Mouse (Mus musculus) C2C12 (cell line): ENCODE measurements around the gene 4930558C23Rik. TPM values are rescaled to one million over a fixed set of nuclear protein-coding genes. Genes with fewer than 3 reads are reported as not detected.
"Not testable (repeated sequence)": the region's sequence is repeated elsewhere in the genome, so short reads cannot be mapped to it uniquely, and the experiment has no call there.

Source experiments
- H3K27me3 ChIP-seq: one replicate; pipeline ENCODE4 v1.6.1; 2011; ENCODE audit not compliant: control insufficient read depth, insufficient read depth, insufficient read length
- H3K36me3 ChIP-seq: one replicate; pipeline ENCODE4 v1.6.1; 2011; ENCODE audit not compliant: control insufficient read depth, insufficient read depth
- H3K4me3 ChIP-seq: one replicate; pipeline ENCODE4 v1.5.1; 2011; ENCODE audit warnings: mild to moderate bottlenecking, control low read depth; ENCODE audit not compliant: poor library complexity, insufficient read depth, severe bottlenecking
- H3K79me2 ChIP-seq: one replicate; pipeline ENCODE4 v1.6.1; 2011; ENCODE audit not compliant: control insufficient read depth, insufficient read depth
- H3K79me3 ChIP-seq: one replicate; pipeline ENCODE4 v1.6.1; 2011; ENCODE audit warnings: low read depth, control low read depth
- H3ac ChIP-seq: one replicate; pipeline ENCODE3; 2011; ENCODE audit warnings: low read depth; ENCODE audit not compliant: control insufficient read depth, insufficient read length
- CEBPB ChIP-seq: IDR thresholded peaks from one replicate; pipeline ENCODE4 v1.6.1; 2011; ENCODE audit warnings: low read depth, mild to moderate bottlenecking, control low read depth, moderate library complexity
- CTCF ChIP-seq: IDR thresholded peaks from one replicate; pipeline ENCODE4 v1.5.1; 2011; ENCODE audit not compliant: control insufficient read depth, insufficient read depth, insufficient read length
- FOSL1 ChIP-seq: IDR thresholded peaks from one replicate; pipeline ENCODE4 v1.8.0; 2011; ENCODE audit warnings: mild to moderate bottlenecking, low read length; ENCODE audit not compliant: poor library complexity, insufficient read depth, severe bottlenecking
- MAX ChIP-seq: IDR thresholded peaks from one replicate; pipeline ENCODE4 v1.6.1; 2011; ENCODE audit warnings: mild to moderate bottlenecking, control low read depth
- MYOD1 ChIP-seq: IDR thresholded peaks from one replicate; pipeline ENCODE4 v1.6.1; 2011; ENCODE audit warnings: low read depth; ENCODE audit not compliant: control insufficient read depth, insufficient read length
- MYOG ChIP-seq: IDR thresholded peaks from one replicate; pipeline ENCODE4 v1.6.1; 2011; ENCODE audit not compliant: control insufficient read depth, insufficient read length; ENCODE audit errors: extremely low read depth
- USF1 ChIP-seq: IDR thresholded peaks from one replicate; pipeline ENCODE4 v1.6.1; 2011; ENCODE audit warnings: low read depth, mild to moderate bottlenecking, control low read depth, moderate library complexity
- polyA plus RNA-seq: library from polyadenylated mRNA; unstranded; fragments of >200 nt; fragmentation: generic; extraction: Trizol; gene quantifications from one replicate; pipeline ENCODE4 v1.2.1, GENCODE M21; 2012; ENCODE audit warnings: missing spikeins

Gene 4930558C23Rik
- polyA plus RNA-seq, 1 experiment: not detected

DNA sequence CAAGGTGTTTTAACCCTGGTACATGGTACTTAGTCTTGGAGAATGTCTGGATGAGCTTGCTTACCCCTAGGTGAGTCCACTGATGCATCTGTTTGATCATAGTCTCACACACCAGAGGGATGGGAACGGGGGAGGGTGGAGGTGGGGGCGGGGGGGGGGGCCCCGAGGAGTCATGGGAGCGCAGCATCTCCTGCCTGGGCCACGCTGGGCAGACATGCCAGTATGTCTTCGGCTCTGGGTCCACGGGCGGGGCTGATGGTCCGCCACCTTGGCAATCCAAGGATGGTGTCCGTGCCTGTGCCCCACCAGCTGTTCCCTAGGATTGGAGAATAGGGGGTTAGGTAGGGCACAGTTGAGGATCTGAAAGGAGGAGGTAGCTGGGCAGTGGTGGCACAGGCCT is 29.4 kb downstream of the 4930558C23Rik start:
- no peak for TF ChIP-seq MAX
- H3K4me3 ChIP-seq: no peak overlapping the region

DNA sequence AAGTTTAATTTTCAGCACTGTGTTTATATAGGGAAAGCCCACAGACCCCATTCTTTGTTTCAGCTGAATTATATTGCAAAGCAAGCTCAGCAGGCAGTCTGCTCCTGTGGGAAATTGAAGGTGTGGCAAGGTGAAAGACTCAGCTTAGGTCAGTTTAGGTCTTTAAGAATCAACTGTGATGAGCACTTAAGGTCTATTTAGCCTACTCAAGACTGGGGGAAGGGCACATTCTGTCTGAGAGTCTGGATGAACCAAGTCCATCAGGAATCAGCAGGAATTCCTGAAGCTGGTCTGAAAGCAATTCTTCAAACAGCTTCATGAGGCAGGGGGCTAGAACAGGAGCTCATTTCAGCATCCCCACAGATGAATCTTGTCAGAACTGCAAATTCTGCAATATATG is 32.5 kb downstream of the 4930558C23Rik start:
- no peak for TF ChIP-seq FOSL1
- Histone ChIP-seq H3K79me2 (no peaks in the 10 kb centered on the region), H3K36me3 (no peaks in the 10 kb centered on the region), H3K27me3 (no peaks in the 10 kb centered on the region), H3K79me3 (no peaks in the 10 kb centered on the region), H3K4me3 (no peak overlapping the region), H3ac (no peak overlapping the region)

More for the DNA sequence above, 29.4 kb downstream of the 4930558C23Rik start:
- Histone ChIP-seq H3K36me3 (no peaks in the 10 kb centered on the region), H3ac (no peak overlapping the region), H3K79me2 (no peaks in the 10 kb centered on the region), H3K27me3 (no peaks in the 10 kb centered on the region), H3K79me3 (no peaks in the 10 kb centered on the region)

DNA sequence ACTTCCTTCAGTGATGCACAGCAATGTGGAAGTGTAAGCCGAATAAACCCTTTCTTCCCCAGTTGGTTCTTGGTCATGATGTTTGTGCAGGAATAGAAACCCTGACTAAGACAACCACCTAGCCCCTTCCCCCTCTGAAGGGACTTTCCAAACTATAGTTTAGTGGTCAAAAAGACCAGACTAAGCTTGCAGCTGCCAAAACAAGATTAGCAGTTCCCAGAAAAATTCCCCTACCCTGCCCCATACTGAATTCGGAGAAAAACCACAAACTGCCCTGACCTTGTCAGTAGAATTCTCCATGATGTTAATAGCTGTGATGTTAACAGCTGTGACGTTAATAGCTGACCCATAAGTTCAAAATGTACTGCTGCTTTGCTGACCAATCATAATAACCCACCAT is 42.4 kb downstream of the 4930558C23Rik start:
- not testable (repeated sequence) for H3K79me3 ChIP-seq, H3ac ChIP-seq, H3K27me3 ChIP-seq, H3K36me3 ChIP-seq, H3K4me3 ChIP-seq
- peaks cover 15% of the 10 kb centered on the region for H3K79me2 ChIP-seq
- peak; percentile 23 for TF ChIP-seq MYOD1

DNA sequence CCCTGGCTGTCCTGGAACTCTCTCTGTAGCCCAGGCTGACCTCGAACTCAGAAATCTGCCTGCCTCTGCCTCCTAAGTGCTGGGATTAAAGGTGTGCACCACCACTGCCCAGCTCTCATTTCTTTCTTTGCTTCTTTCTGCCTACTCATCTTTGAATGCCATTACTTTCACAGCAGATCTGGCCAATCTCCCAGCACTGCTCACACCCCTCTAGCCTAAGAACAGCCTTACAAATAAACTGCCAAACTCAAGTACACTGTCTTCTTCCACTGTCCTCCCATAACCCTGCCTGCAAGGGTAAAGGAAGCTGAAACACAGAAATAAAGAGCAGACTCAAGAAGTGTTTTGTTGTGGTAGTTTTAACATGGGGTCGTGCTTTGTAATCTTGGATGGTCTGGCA is 44.9 kb downstream of the 4930558C23Rik start:
- Histone ChIP-seq H3K79me2 (peaks cover 38% of the 10 kb centered on the region), H3K27me3 (no peaks in the 10 kb centered on the region), H3ac (no peak overlapping the region), H3K79me3 (peaks cover 5% of the 10 kb centered on the region), H3K4me3 (no peak overlapping the region), H3K36me3 (peaks cover 18% of the 10 kb centered on the region)
- TF ChIP-seq CTCF: no peak
- no peak for TF ChIP-seq MAX
- TF ChIP-seq CEBPB: no peak
- no peak for TF ChIP-seq USF1
- no peak for TF ChIP-seq FOSL1
- TF ChIP-seq MYOG: no peak
- no peak for TF ChIP-seq MYOD1

DNA sequence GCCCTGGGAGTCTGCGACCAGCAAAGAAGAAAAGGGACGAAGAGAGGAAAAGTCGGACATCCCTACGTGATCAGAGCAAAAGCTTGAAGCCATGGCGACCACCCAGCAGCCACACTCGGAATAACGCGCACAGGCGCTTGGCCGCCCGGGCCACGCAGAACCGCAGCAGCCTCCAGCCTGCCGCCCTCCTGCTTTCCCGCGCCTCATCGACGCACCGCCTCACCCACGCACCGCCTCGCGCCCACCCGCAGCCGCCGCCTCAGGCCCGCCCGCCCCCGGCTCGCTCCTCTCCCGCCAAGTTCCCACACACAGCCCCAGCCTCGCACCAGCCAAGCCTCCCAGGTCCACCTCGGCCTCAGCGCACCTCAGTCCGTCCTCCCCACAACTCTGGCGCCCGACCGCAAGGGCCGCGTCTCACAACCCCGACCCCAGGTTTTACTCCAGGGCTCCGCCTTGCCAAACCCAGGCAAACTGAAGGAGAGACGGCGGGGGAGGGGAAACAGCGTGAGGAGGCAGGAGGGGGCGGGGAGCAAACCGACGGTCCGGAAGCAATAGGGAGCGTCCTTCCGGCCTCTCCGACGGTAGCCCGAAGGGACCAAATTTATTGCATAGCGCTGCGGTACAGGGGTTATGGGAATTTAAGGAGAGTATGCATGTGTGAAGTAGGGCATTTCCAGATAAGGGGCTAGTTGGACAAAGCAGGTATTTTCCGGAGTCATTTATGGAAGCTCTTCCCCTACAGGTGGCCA is 45.8 kb downstream of the 4930558C23Rik start, which contains the start of gene Setdb1:
Gene Setdb1 (minus strand): TSS at position 502 of the 749 bp plus-strand sequence.
- Histone ChIP-seq H3K4me3 (peak within 1 kb of the TSS; percentile 42), H3K79me2 (peaks cover 42% of the 10 kb centered on the region), H3K36me3 (peaks cover 26% of the 10 kb centered on the region), H3ac (peak within 1 kb of the TSS; percentile 41)
- not testable (repeated sequence) for H3K27me3 ChIP-seq, H3K79me3 ChIP-seq
- TF ChIP-seq MAX: peak; percentile 46

DNA sequence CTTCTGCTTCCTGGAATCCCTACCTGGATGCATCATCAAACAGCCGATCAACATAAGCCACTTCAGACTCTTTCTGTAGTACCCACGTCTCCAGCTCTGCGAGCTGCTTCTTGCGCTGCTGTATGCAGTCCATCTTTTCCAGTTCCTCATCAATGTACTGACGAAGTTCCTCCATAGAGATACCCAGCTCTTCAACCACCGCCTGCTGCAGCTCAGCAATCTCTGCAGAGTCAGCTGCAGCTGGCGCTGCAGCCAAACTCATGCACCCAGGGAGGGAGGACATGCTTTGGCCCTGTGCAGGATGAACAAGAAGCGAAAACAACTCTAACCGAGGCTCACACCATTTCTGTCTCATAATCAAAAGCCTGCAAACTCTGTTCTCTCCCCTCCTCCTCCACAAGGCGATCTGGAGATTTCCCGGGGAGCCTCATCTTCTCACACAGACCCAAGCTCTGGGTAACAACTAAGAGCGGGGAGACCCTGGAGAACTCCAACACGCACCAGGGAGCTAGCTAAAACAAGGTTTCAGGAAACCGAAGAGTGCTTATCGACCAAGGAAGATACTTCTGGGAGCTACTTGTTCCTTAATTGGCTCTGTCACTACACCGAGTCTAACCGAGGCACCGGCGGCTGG is 46.6 kb downstream of the 4930558C23Rik start:
- peak overlapping the region; percentile 42 for H3K4me3 ChIP-seq
- not testable (repeated sequence) for H3K27me3 ChIP-seq, H3ac ChIP-seq, H3K79me3 ChIP-seq
- H3K79me2 ChIP-seq: peaks cover 42% of the 10 kb centered on the region
- peaks cover 30% of the 10 kb centered on the region for H3K36me3 ChIP-seq

DNA sequence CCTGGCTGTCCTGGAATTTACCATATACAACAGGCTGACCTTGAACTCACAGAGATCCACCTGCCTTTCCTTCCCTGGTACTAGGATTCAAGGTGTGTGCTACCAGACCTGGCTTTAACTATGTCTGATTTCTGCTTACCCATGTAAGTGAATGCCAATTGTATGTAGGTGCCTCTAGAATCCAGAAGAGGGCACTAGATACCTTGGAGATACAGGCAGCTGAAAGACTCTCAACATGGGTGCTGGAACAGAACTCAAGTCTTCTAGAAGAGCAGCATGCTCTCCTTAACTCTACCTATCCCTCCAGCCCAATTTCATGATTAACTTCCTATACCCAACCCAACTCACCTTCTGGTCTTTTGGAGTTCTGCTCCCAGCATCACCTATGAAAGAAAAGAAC is 53.1 kb downstream of the 4930558C23Rik start:
- no peak for TF ChIP-seq MYOG
- TF ChIP-seq FOSL1: no peak
- TF ChIP-seq CEBPB: no peak
- no peak for TF ChIP-seq USF1
- TF ChIP-seq CTCF: no peak
- no peak for TF ChIP-seq MYOD1
- TF ChIP-seq MAX: no peak
- peaks cover 78% of the 10 kb centered on the region for H3K36me3 ChIP-seq

DNA sequence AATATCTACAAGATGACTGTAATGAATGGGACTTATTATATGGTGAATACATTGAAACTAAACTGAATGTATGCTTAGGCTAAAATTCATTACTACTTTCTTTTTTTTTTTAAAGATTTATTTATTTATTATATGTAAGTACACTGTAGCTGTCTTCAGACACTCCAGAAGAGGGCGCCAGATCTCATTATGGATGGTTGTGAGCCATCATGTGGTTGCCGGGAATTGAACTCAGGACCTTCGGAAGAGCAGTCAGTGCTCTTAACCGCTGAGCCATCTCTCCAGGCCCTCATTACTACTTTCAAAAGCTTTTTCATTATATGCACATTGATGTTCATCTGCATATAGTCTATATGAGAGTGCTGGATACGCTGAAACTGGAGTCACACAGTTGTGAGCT is 54.3 kb downstream of the 4930558C23Rik start:
- H3K79me3 ChIP-seq, H3ac ChIP-seq, H3K4me3 ChIP-seq, H3K27me3 ChIP-seq: not testable (repeated sequence)
- Histone ChIP-seq H3K79me2 (peaks cover 10% of the 10 kb centered on the region), H3K36me3 (peaks cover 79% of the 10 kb centered on the region)

More for the DNA sequence above, 53.1 kb downstream of the 4930558C23Rik start:
- H3K27me3 ChIP-seq: no peaks in the 10 kb centered on the region
- peaks cover 3% of the 10 kb centered on the region for H3K79me3 ChIP-seq
- H3ac ChIP-seq: no peak overlapping the region
- peaks cover 20% of the 10 kb centered on the region for H3K79me2 ChIP-seq
- no peak overlapping the region for H3K4me3 ChIP-seq
